Mouse (Mus musculus): ENCODE data around the gene Prph2. TPM values are rescaled to one million over a fixed set of nuclear protein-coding genes. Genes with fewer than 3 reads are reported as not detected.

The Prph2 gene
- polyA plus RNA-seq, 2 experiments from 2014 or later, result not detected

GRCm38 (mm10) chr17:46890843-46891594 is 19.2 kb upstream of the Prph2 start:
- ATAC-seq, result peak; percentile 17

GRCm38 (mm10) chr17:46895426-46895825 is 14.8 kb upstream of the Prph2 start:
- ATAC-seq, result no peak

GRCm38 (mm10) chr17:46897221-46897950 is 12.9 kb upstream of the Prph2 start:
- ATAC-seq, result no peak

- ATAC-seq, result no peak
Measured at GRCm38 (mm10) chr17:46900941-46901340, 9.3 kb upstream of the Prph2 start.

- ATAC-seq, result peak; percentile 89
Measured at GRCm38 (mm10) chr17:46903876-46904490, 6.3 kb upstream of the Prph2 start.

GRCm38 (mm10) chr17:46912331-46912730 is 2.1 kb downstream of the Prph2 start:
- ATAC-seq, result no peak

- ATAC-seq, result no peak
Measured at GRCm38 (mm10) chr17:46915129-46915528, 4.9 kb downstream of the Prph2 start.

- ATAC-seq, result no peak
Measured at GRCm38 (mm10) chr17:46918951-46919350, 8.7 kb downstream of the Prph2 start.

- ATAC-seq, result no peak
Measured at GRCm38 (mm10) chr17:46920855-46921254, 10.6 kb downstream of the Prph2 start.

GRCm38 (mm10) chr17:46926192-46926591 is 15.9 kb downstream of the Prph2 start:
- ATAC-seq, result no peak

DNA sequence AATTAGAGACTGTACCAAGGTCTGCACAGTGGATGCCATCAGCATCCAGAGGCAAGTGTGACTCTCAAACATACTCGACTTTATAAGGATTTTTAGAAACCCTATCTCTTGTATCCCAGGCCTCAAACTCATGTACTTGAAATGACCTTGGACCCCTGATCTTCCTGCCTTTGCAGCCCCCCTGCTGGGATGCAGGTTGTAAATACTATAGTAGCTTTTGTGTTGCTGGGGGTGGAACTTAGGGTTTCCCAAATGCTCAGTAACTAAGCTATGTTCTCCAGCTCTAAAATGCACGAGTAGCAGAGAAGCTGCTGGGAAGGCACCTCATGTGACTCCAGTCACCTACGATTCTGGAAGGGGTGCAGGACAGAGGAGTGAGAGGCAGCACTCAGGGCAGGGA is 16.7 kb downstream of the Prph2 start:
- ATAC-seq, result no peak

DNA sequence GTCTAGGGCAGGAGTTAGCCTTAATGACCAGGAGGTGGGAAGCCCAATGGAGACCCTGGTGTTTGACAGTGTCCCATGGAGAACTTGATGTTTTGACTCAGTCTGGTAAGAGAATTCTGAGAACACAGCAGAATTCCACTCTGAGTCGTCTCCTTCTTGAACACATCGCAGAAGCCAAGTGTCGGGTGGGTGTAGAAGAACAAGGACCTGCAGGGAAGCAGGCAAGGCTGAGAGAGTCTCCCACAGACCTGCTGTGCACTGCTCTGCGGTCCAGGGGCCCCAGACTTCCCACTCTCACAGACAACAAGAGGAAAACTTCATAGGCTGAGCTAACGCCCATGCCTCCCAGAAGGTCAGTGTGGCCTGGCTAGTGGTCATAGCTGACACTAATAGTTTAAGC is 17.5 kb downstream of the Prph2 start:
- no peak for ATAC-seq

GRCm38 (mm10) chr17:46929277-46929676 is 19.0 kb downstream of the Prph2 start:
- no peak for ATAC-seq

DNA sequence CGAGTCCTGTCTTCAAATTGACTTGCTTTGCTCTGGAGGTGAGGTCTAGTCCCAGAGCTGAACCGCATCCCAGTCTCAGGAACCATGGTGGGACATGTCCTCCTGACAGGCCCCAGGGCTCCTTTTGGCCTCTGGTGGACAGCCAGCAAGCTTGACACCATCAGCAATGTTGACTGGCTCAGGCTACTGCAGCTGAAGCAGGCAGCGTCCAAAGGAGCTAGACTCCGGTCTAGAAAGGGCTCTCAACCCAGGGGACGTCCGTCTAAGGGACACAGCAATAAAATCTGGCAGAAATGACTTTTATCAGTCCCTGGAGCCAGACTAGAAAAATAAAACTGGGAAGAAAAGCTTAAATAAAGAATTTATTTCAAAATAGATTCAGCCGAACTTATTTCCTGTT is 19.6 kb downstream of the Prph2 start:
- no peak for ATAC-seq

GRCm38 (mm10) chr17:46932961-46933360 is 22.7 kb downstream of the Prph2 start:
- ATAC-seq, result no peak

- no peak for ATAC-seq
Measured at GRCm38 (mm10) chr17:46933557-46934348, 23.5 kb downstream of the Prph2 start.

- ATAC-seq, result no peak
Measured at GRCm38 (mm10) chr17:46940461-46940860, 30.2 kb downstream of the Prph2 start.

DNA sequence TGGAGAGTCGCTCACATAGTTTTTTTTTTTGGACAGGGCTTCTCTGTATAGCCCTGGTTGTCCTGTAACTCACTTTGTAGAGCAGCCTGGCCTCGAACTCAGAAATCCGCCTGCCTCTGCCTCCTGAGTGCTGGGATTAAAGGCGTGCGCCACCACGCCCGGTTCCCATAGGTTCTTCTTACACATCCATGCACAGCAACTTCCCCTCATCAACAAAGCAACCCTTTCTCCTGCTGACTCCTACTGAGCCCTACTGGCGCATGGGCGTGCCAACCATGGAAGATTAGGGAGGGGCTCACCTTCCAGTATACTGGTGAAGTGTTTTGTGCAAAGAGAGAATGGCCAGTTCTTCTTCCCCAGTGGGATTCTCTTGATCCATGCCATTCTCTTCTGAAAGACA is 32.2 kb downstream of the Prph2 start:
- ATAC-seq, result no peak

GRCm38 (mm10) chr17:46946276-46946675 is 36.0 kb downstream of the Prph2 start:
- ATAC-seq, result no peak

GRCm38 (mm10) chr17:46958045-46958444 is 47.8 kb downstream of the Prph2 start:
- no peak for ATAC-seq

- no peak for ATAC-seq
Measured at GRCm38 (mm10) chr17:46960216-46960615, 50.0 kb downstream of the Prph2 start.

GRCm38 (mm10) chr17:46962153-46962552 is 51.9 kb downstream of the Prph2 start:
- no peak for ATAC-seq

DNA sequence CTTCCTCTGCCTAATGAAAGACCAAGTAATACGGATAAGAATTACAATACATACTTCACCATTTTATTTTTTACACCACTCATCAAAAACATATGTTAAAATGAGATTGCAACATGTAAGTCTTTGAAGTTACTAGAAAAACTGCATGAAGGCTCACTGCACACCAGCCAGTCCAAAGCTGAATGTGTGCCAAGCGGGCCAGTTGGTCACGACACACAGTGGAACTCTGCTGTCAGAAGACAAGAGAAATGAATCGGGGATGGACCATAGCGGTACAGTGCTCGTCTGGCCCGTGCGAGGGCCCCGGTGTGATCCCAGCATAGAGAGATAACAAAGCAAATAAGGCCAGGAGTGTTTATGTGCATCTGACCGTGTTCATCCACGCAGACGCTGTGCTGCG is 52.9 kb downstream of the Prph2 start:
- no peak for ATAC-seq
